Mouse (Mus musculus) brain, embryonic 14.5 days (tissue): ENCODE data around the gene Evi5l.

Source experiments
- CTCF ChIP-seq: fragments of 200-500 bp; IDR thresholded peaks from 2 replicates; pipeline ENCODE4 v1.5.1; 2012; ENCODE audit warnings: inconsistent platforms, mild to moderate bottlenecking, moderate library complexity, borderline replicate concordance; ENCODE audit not compliant: insufficient read depth, insufficient read length; ENCODE audit errors: extremely low read depth
- POLR2A ChIP-seq: fragments of 200-500 bp; IDR thresholded peaks from 2 replicates; pipeline ENCODE4 v1.6.1; 2012; ENCODE audit warnings: mild to moderate bottlenecking, inconsistent platforms, borderline replicate concordance; ENCODE audit not compliant: poor library complexity, insufficient read depth, insufficient read length, severe bottlenecking; ENCODE audit errors: extremely low read depth

DNA sequence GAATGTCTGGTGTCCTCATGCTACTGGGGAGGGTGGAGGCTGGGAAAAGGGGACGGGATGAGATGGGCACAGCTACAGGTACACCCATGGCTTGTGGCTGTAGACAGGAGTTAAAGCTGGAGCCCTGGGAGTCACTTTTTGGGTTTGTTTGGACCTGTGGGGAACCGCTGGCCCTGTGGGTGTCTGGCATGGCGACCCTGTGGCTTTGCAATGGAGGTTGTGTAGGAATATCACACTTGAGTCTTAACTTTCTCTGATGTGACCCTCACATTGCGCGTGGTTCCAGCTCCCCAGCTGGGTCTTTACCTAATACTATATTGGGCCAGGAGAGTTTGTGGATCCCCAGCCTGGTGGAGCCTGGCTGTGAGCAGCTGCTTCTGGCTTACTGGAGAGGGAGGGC, 78.7 kb downstream of the Evi5l start:
- no peak for TF ChIP-seq CTCF
- TF ChIP-seq POLR2A, result no peak
